Mouse (Mus musculus) spleen, adult 12 weeks (tissue): ENCODE results near the gene Upb1.
A peak's percentile ranks its signal among the peaks of the same experiment; 100 is the strongest.
"Not testable (repeated sequence)": the region's sequence is repeated elsewhere in the genome, so short reads cannot be mapped to it uniquely, and the experiment has no call there.

ENCODE experiments used
- DNase-seq: peaks from one replicate; pipeline ENCODE4 v3.0.0; 2022; ENCODE audit warnings: low spot score

Gene Upb1

DNA sequence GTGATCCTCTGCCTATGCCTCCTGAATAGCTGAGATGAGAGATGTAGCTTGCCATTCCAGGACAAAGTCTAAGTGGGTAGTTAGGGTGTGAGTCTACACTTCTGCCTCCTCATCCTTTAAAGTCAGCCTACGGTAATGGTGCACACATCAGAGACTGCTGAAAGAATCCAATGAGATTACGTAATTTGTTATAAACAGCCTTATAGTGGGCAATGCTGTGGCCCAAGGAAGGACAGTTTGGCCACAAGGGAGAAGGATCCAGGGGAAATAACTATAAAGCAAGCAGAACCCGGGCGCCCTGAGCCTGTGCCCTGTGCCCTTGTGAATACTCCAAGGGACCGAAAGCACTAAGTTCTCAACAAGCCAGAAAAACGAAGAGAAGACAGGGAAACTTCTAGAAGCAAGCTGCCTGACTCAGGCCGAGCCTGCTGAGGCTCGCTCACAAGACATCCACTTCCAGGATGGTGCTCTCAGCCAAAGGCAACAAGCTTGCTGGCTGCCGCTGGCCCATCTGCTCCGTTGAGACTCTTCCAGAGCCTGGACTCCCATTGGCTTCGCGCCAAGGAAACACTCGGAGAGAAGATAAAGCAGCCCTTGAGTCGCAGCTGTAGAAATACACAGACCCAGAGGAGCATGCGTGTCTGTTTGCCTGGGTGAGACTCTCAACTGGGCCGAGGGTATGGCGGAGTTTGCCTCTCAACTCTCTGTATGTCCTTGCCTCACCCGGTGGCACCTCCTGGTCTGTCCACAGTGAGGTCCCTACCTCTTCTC lies 55.3 kb downstream of the Upb1 start:
- DNase-seq = not testable (repeated sequence)

DNA sequence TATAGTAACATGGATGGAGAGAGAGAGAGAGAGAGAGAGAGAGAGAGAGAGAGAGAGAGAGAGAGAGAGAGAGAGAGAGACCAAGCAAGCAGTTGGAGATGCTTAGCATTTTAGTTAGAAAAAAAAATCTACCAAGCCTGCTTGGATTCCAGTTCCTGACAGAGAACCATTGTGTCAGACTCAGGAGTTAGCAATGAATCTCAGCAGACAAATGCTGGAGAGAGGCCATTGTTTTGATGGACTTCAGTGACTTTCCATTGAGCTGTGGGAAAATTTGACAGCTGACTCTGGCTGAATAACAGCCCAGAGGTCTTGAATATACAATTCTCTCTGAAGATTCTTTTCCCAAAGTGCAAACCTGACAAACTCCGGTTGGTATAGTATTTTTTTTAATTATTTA lies 56.9 kb downstream of the Upb1 start:
- DNase-seq = no peak

DNA sequence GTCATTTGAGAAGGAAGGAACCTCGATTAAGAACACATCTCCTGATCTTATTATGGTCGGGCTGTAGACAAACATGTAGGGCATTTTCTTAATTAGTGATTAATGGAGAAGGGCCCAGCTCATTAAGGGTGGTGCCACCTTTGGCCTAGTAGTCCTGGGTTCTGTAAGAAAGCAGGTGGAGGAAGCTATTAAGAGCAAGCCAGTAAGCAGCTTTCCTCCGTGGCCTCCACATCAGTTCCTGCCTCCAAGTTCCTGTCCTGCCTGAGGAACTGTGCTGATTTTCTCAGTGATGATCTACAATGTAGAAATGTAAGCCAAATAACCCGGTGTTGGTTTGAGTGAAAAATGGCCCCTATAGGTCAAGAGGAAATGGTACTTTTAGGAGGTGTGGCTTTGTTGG lies 57.4 kb downstream of the Upb1 start:
- no peak for DNase-seq

DNA sequence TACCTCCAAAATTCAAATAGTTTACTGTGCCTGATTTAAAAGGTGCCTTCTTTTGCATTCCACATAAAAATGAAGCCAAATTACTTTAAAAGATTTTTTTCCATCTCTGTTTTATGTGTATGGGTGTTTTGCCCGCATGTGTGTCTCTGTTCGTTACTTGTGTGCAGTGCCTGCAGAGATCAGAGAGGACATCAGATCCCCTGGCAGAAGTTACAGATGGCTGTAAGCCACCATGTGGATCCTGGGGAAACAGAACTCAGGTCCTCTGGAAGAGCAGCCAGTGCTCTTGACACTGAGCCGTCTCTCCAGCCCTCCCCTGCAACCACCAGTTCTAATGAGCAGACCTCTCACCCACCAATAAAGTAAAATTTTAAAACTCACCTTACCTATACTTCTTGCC lies 61.8 kb downstream of the Upb1 start:
- DNase-seq = no peak

DNA sequence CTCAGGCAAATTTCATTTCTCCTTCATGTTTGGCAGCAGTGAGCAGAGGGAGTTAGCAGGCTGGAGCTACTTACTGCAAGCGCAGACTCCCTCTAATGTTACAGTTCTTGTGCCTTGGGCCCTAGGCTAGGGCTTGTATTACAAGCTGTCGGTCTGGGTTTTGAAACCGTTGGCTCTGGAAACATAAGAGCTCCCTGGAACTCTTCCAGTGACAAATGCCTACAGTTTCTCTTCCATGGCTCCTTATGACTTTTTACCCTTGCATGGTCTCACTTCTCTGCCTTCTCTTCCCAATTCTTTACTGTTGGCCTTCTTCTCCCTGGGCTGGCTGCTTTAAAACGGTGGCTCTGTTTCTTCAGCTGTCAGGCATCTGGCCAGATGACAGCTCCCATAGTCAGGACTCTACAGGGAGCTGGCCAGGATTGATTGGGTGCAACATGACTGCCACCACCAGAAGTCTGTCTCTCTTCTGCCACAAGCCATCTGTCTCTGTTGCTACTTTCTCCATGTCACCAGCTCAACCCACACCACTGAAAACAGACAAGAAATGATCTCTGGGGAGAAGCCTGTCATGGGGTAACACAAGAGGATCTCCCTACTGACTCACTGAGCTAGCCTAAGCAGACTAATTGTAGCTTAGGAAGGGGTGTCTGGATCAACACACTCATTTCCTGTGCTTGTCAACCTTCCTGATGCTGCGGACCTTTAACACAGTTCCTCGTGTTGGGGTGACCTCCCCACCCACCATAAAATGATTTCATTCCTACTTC lies 65.1 kb downstream of the Upb1 start:
- no peak for DNase-seq

DNA sequence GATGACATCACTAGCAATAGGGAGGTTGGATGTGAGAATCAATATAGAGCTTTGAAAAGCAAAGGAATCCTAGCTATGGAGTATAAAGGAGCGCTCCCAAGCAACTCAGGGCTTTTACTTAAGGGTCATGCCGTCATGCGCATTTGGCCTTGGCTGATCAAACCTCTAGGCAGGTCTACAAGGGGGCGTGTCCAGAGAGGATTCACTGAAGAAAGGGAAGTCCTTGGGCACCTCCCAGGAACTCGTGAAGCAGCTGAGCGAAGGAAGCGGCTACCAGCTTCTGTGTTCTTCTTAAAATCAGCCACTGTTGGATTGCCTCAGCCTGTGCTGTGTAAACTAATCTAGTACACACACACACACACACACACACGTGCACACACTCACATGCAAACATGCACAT lies 72.5 kb downstream of the Upb1 start:
- no peak for DNase-seq

DNA sequence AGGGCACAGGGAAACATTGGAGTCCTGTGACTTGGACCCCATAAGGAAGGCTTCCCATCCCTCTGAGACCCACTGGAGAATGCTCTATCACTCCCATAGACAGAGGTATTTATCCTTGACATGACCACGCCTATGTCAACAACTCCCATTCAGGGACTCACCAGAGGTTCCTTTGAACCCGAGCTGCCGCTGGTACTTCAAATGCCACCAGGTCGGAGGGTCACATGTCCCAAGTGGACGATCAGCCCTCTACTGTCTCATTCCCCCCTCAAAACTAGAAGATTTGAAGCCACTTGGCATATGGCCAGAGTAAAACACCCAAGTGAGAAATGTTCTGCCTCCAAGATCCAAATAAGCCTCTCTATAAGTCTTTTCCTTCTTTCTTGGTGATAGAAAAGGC lies 73.7 kb downstream of the Upb1 start:
- DNase-seq = no peak

DNA sequence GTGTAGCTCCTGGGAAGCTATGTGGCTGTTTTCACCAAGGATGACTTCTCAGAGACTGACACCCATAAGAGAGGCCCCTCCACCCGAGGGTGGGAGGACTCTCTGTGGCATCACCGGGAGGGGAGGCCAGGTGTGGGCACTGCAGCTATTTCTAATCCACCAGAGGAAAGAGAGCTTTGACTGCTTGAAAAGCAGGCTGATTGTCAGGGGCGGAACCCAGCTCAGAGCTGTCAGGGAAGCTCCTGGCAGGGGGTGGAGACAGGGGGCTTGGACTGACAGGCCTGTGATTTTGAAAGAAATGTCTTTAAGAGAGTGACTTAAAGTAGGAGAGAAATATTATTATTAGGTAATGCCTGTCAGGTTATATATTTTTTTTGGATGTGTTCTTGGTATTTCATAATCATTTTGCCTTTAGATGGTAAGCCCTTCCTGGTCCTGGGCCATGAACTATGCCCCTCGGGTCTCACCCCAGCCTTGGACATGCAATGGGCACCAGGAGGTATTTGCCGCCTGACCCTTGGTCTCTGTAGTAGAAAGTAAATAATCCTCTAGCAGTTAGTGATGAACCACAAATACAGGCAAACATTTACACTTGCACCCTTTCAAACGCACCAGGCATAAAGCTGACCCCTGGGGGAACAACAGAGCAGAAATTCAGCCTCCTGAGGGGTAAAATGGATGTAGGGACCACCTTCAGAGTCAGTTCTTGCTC lies 74.4 kb downstream of the Upb1 start:
- not testable (repeated sequence) for DNase-seq

DNA sequence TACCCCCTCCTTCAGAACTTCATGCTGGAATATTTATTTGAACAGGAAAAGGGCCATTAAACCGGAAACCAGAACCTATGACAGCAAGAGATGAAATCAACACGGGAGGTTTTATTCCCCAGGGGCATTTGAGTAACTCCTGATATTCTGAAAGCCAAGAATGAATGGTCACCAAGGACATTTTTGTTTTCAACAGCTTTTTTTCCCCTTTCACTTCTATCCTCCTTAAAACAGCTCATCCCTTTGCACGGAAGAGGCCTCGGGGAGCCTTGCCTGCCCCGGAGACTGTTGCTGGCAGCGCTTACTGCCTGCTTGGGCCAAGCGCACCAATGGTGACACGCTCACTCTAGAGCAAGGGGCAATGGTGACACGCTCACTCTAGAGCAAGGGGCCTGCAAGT lies 76.1 kb downstream of the Upb1 start:
- DNase-seq = no peak

DNA sequence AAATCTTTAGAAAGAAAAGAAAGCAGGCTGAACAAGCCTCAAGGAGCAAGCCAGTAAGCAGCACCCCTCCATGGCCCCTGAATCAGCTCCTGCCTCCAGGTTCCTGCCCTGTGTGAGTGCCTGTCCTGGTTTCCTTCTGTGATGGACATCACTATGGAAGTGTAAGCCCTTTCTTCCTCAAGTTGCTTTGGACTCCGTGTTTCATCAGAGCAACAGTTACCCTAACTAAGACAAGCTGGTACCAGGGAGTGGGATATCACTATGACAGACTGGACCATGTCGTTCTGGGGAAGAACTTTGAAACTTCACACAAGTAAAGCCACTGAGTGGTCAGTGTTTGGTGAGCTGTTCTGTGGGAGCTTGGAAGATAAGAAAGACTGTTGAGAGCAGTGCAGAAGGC lies 79.0 kb downstream of the Upb1 start:
- no peak for DNase-seq

DNA sequence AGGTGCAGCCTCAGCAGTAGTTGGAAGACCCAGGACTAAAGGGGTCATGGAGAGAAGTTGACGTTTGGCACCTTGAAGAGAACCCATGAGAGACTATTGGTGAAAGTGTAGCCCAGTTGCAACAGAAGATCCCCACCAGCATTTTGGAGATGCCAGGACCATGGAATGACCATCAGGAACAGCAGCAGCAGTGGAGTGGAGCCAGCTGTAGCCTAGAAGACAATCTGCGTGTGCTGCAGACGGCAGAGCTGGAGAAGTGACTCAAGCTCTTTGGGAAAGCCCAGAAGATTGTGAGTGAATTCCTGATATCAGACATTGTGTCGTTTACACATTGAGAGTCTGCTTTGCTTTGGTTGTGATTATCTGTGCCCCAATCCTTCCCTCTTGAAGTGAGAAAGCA lies 80.8 kb downstream of the Upb1 start:
- DNase-seq = no peak

DNA sequence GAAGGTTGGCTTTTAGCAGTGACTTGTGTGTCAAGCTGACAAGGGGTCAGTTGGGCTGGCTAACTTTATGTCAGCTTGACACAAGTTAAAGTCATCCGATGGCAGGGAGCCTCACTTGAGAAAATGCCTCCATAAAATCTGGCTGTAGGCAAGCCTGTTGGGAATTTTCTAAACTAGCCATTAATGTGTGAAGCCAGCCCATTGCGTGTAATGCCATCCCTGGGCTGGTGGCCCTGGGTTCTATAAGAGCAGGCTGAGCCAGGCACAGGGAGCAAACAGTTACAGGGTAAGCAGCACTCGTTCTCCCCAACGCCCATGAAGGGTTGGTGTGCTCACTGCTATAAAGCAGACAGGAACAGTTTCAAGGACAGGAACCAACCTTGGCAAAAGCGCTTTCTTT lies 81.4 kb downstream of the Upb1 start:
- no peak for DNase-seq

DNA sequence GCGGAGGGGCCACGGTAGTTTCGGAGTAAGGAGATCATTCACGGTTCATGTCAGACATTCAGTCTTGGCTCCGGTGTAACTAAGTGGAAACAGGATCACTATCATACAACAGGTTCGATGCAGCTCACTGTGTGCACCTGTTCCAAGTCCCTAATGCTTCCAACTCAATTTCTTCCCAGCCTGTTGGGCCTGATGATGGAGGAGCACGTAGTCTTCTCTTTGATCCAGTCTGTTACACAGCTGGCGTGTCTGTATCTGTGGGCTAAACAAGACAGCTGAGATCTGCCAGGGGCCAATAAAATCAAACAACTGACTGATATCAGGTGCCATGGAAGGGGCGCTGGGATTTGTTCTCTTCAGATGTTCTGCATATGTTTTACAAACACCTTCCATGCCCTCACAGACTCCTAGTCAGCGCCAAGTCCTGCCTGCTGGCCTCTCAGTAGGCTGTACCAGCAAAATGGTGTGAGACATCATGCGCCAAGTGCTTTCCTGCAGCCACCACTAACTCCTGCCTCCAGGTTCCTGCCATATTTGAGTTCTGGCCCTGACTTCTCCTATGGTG lies 82.1 kb downstream of the Upb1 start:
- no peak for DNase-seq

DNA sequence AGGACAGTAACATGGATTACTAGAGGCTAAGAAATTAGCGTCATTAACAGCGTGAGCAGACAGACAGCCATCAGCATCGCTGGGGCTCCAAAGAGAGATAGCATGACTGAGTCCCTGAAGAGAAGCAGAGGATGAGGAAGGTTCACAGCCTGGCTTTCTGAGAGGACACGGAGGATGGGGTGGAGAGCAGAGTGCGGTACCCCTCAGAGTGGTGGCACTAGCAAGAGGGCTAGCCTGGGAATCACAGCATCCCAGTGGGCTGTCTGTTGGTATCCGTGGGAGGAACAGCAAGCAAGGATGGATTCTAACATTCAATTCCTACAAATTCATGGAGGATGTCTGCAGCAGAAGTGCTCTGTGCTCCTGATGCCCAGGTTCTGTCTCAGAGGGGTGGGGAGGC lies 83.2 kb downstream of the Upb1 start:
- no peak for DNase-seq

DNA sequence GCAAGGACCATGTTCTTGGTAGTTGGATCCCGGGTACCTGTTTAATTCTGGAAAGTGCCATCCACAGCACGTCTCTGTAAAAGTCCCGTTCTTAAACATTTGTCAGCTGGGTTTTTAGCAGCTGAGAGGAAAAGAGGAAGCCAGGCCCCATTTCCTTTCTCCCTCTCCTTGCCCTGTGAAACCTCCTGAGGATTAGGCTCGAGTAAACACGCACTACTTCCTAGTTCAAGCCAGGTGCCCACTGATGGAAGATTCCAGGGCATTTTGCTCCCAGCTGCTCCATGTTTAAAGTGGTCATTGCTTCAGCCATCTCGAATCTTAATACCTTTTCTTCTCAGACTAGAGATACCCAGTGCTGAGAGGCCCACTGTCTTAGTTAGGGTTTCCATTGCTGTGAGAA lies 83.9 kb downstream of the Upb1 start:
- no peak for DNase-seq

DNA sequence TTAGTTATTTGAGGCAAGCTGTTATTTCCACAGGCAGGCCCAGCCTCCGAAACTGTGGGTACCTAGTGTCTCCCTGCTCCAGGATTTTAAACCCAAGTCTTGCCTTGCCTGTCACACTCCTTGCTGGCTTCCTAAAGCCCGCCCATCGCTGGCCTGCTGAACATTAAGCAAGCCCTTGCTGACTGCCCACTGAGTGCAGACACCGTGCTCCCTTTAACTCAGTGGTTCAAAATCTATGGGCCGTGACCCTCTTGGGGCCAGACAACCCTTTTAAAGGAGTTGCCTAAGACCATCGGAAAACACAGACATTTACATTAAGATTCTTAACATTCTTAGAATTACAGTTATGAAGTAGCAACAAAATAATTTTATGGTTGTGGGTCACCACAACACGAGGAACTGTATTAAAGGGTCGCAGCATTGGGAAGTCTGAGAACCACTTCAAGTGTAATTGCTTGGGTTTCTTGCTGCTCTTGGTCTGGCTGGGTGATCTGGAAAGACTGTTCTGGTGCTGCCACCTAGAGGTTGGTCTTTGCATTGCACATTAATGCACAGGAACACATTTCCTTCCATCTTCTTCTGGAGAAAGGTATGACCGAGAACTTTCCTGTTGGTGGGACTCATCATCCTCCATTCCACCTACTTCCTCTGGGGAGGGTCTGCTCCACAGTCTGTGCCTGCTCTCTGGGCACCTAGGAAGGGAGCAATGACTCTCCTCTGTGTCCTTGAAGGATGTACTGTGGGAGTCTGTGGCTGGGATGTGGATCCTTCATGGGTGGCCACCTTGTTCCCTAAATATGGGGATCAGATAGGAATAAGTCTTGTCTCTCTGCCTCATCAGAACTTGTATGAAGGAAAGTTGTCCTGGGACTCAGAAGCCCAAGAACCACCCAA lies 85.4 kb downstream of the Upb1 start:
- DNase-seq = peak; percentile 58

DNA sequence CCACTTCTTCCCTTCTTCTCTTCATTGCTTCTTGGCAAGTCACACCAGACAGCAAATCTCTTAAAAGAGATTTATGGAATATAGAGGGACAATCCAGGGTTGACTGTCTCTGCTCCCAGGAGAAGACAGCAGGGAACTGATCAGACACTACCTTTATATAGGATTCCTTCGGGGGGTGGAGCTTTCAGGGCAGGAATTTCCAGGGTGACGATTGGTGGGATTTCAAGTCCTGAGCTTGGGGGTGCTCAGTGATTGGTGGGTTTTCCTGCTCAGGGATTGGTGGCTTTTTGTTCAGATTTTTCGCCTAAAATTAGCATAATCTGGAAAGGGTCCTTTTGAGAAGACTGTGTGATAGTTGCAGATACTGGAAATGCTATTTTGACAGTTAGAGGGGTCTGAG lies 86.2 kb downstream of the Upb1 start:
- no peak for DNase-seq

DNA sequence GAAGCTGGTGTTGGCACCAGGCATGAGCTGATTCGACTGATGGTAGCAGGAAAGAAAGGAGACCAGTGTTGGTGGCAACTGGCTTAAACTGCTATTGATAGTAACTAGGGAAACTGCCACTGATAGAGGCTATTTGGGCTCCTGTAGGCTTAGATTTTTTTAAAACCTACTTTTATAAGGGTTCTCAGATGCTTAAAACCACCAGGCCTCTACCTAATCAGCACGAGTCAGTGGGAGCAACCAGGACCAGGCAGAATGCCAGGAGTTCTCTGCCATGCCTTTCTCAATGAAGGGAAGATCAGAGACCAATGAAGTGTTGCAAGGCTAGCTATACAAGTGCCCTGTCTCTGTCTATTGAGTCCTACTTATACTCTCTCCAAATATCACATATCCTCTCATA lies 88.6 kb downstream of the Upb1 start:
- DNase-seq = no peak

DNA sequence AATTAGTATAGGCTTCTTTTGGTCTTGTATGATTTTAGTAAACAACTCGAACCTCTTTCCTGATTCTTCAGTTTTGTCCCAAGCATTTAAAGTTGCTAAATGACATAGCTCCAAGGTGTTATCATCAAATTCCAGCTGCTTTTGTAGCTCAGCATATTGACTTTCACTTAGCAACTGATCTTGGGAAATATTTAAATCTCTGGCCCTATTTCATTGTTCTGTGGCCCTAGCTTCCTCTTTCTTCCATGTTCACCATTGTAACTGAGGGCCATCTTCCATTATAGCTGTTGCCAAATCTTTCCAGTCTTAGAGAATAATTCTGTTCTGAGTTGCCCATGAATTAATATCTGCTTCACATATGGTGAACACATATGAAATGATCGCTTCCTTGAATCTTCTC lies 89.8 kb downstream of the Upb1 start:
- DNase-seq = no peak
